Mouse (Mus musculus) embryonic facial prominence, embryonic 14.5 days (tissue): ENCODE data around the gene Crtc1. TPM values are rescaled to one million over a fixed set of nuclear protein-coding genes. Genes with fewer than 3 reads are reported as not detected.
A peak's percentile ranks its signal among the peaks of the same experiment; 100 is the strongest.

Experiments used
- ATAC-seq: fragments of 200-750 bp; cut with Nextera tagmentation; 2 replicates; pipeline ENCODE4 v1.8.0; 2017; ENCODE audit warnings: low read depth, moderate number of reproducible peaks, moderate TSS enrichment
- DNase-seq: peaks from one replicate; pipeline ENCODE4 v3.0.0-alpha.2; 2015; ENCODE audit warnings: low spot score
- H3K27ac ChIP-seq: fragments of 300-500 bp; sonication (generic); replicated peaks from 2 replicates; pipeline ENCODE4 v1.5.1; 2014; ENCODE audit warnings: low read depth, mild to moderate bottlenecking, low read length, moderate library complexity
- H3K27me3 ChIP-seq: fragments of 300-500 bp; sonication (generic); replicated peaks from 2 replicates; pipeline ENCODE4 v1.6.1; 2014; ENCODE audit warnings: low read length; ENCODE audit not compliant: control insufficient read depth, insufficient read depth
- H3K36me3 ChIP-seq: fragments of 300-500 bp; sonication (generic); 2 replicates; pipeline ENCODE4 v1.6.1; 2014; ENCODE audit warnings: low read length, mixed read lengths; ENCODE audit not compliant: control insufficient read depth, insufficient read depth
- H3K4me1 ChIP-seq: fragments of 300-500 bp; sonication (generic); 2 replicates; pipeline ENCODE4 v1.6.1; 2014; ENCODE audit warnings: antibody characterized with exemption, low read length; ENCODE audit not compliant: control insufficient read depth, insufficient read depth
- H3K4me2 ChIP-seq: fragments of 300-500 bp; sonication (generic); 2 replicates; pipeline ENCODE4 v1.6.1; 2014; ENCODE audit warnings: low read depth, mild to moderate bottlenecking, low read length, moderate library complexity, mixed read lengths
- H3K4me3 ChIP-seq: fragments of 300-500 bp; sonication (generic); 2 replicates; pipeline ENCODE4 v1.5.1; 2014; ENCODE audit warnings: low read depth, mild to moderate bottlenecking, low read length
- H3K9ac ChIP-seq: fragments of 300-500 bp; sonication (generic); 2 replicates; pipeline ENCODE4 v1.6.1; 2014; ENCODE audit warnings: low read depth, mild to moderate bottlenecking, low read length, moderate library complexity, mixed read lengths
- H3K9me3 ChIP-seq: fragments of 300-500 bp; sonication (generic); 2 replicates; pipeline ENCODE4 v1.6.1; 2016; ENCODE audit warnings: low read length; ENCODE audit not compliant: control insufficient read depth
- WGBS: fragments of 180-500 bp; shearing (Covaris S2); extraction: QIAGEN DNeasy Blood & Tissue Kit; methylation state at CpG from one replicate; pipeline ENCODE4 v1.1.7; 2014; 5-methylcytosine and 5-hydroxymethylcytosine counted together
- polyA plus RNA-seq: library from polyadenylated mRNA; unstranded; fragments of >200 nt; fragmentation: Nextera tagmentation; extraction: Ambion mirVana; gene quantifications from 2 replicates; pipeline ENCODE4 v1.2.1, GENCODE M21; 2014

The Crtc1 gene
- polyA plus RNA-seq, 1 experiment from 2014 or later: 19.3 TPM

DNA sequence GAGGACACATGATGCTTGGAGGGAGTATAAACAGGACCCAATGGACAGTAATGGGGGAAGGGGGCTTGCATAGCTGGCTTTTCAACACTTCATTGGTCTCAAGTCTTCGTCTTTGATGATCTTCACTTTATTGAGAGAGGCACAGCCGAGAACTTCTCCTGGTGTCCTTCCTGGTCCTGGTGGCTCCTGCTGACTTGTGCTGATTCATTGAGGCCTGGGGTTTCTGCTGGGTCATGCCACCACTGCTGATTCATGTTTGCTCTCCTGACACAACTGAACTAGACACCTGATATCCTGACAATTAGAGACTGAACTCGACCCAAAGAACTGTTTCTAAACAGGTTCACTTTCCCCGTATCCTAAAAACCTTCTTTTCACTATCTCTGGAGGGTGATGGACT, 3.9 kb upstream of the Crtc1 start:
- ATAC-seq: no peak
- 78% methylated on average over 4 of the region's 4 CpGs for WGBS

DNA sequence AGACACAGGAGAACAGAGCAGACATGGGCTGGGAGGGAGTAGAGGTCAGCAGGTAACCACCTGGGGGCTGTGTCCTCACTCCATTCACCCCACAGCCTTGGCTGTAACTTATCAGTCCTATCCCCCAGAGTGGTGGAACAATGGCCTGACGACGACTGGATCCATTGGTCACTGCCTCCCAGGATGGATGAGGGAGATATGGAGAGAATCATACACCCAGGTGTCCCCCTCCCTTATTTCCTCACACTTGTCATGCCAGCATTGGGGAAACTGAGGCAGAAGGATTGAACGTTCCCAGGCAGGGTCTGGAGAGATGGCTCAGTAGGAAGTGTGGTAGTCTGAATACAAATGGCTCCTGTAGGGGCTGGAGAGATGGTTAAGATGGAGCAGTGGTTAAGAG, 2.2 kb upstream of the Crtc1 start:
- no peak overlapping the region for H3K27ac ChIP-seq
- DNase-seq: no peak
- H3K9me3 ChIP-seq: no peaks in the 10 kb centered on the region
- no peak overlapping the region for H3K4me3 ChIP-seq
- ATAC-seq: no peak
- H3K4me1 ChIP-seq: peaks cover 12% of the 10 kb centered on the region
- H3K36me3 ChIP-seq: no peaks in the 10 kb centered on the region
- no peak overlapping the region for H3K9ac ChIP-seq
- no peaks in the 10 kb centered on the region for H3K27me3 ChIP-seq
- WGBS: 63% methylated on average over 3 of the region's 3 CpGs
- H3K4me2 ChIP-seq: no peak overlapping the region

More for the DNA sequence above, 3.9 kb upstream of the Crtc1 start:
- H3K4me2 ChIP-seq: no peak overlapping the region
- no peak overlapping the region for H3K27ac ChIP-seq
- H3K9ac ChIP-seq: no peak overlapping the region
- no peak for DNase-seq
- peaks cover 20% of the 10 kb centered on the region for H3K4me1 ChIP-seq
- H3K4me3 ChIP-seq: no peak overlapping the region
- H3K27me3 ChIP-seq: no peaks in the 10 kb centered on the region
- no peaks in the 10 kb centered on the region for H3K36me3 ChIP-seq
- H3K9me3 ChIP-seq: no peaks in the 10 kb centered on the region

DNA sequence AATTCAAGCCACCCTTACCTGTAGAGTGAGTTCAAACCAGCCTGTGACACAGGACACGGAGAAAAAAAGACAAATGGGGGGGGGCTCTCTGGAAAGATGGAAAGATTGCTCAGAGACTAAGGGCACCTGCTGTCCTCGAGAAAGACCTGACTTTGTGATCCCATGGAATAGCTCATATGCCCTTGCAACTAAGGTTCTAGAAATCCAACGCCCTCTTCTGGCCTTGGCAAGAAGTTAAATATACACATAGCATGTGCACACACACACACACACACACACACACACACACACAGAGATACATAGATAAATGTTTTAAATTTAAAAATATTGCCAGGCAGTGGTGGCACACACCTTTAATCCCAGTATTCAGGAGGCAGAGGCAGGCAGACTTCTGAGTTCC, 867 bp upstream of the Crtc1 start:
- no peaks in the 10 kb centered on the region for H3K9me3 ChIP-seq
- no peaks in the 10 kb centered on the region for H3K27me3 ChIP-seq
- WGBS: 52% methylated on average over 3 of the region's 3 CpGs
- peaks cover 12% of the 10 kb centered on the region for H3K4me1 ChIP-seq
- DNase-seq (no peak), ATAC-seq (no peak)
- H3K27ac ChIP-seq: no peak overlapping the region
- peak overlapping the region; percentile 69; the same call in 1 of the 2 replicates for H3K9ac ChIP-seq
- peak overlapping the region; percentile 73 for H3K4me3 ChIP-seq
- H3K36me3 ChIP-seq: 0 out of 2 replicates have a peak, but pooled peaks cover 4% of the 10 kb centered on the region
- peak overlapping the region; percentile 90 for H3K4me2 ChIP-seq

DNA sequence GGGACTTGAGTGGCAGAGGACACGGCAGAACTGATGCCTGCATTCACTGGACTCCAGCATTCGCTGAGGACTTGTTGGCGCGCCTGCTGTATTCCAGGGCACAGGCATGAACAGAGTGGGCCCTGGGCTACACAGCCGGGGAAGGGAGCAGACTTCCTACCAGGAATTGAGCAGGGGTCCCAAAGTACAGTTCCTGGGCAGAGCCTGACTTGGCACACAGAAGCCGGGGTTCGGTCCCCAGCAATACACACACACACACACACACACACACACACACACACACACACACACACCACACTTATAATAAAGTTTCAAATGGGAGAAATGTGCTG, 435 bp upstream of the Crtc1 start:
- Histone ChIP-seq H3K4me3 (peak overlapping the region; percentile 73), H3K4me2 (peak overlapping the region; percentile 90), H3K36me3 (0 out of 2 replicates have a peak, but pooled peaks cover 4% of the 10 kb centered on the region), H3K27me3 (no peaks in the 10 kb centered on the region), H3K27ac (peak overlapping the region; percentile 74; the same call in 1 of the 2 replicates), H3K4me1 (peaks cover 12% of the 10 kb centered on the region), H3K9me3 (no peaks in the 10 kb centered on the region), H3K9ac (peak overlapping the region; percentile 69)
- no peak for ATAC-seq
- DNase-seq: no peak
- 6% methylated on average over 7 of the region's 7 CpGs for WGBS

DNA sequence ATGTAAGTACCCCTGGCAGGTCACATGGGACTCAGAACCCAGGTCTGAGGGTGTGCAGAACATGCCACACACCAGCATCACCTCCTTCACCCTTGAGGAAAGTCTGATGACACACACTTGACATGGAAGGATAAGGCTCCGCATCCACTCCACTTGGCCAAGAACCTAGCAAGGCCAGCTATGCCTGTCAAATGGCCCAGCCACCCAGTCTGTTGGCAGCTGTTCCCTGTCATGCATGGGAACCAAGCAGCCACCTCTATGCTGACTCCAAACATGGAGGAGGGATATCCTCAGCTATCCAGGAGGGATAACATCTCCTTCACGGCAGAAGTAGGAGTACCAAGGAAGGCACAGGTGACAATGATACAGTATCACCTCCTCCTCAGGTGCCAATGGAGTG, 956 bp downstream of the Crtc1 start:
- H3K27me3 ChIP-seq: no peaks in the 10 kb centered on the region
- no peak for ATAC-seq
- H3K9ac ChIP-seq: no peak overlapping the region
- no peaks in the 10 kb centered on the region for H3K9me3 ChIP-seq
- WGBS: 82% methylated on average over 2 of the region's 2 CpGs
- no peak overlapping the region for H3K27ac ChIP-seq
- peak overlapping the region; percentile 73 for H3K4me3 ChIP-seq
- H3K36me3 ChIP-seq: 0 out of 2 replicates have a peak, but pooled peaks cover 4% of the 10 kb centered on the region
- H3K4me2 ChIP-seq: peak overlapping the region; percentile 90
- DNase-seq: no peak
- peaks cover 12% of the 10 kb centered on the region for H3K4me1 ChIP-seq

DNA sequence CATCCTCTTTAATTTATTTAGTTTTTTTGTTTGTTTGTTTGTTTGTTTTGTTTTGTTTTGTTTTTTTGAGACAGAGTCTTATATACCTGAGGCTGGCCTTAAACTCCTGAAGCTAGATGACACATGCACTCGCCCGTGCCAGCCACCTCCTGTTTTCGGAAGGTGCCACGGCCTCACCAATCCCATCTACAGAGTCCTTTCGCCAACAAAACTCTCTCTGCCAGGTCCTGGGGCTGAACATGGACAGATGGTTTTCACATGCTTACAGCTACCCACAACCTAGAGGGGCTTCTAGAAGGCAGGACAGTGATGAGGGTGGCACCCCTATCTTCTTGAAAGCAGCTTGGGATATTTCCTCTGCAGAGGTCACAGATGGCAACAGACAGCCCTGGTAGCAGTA, 4.2 kb downstream of the Crtc1 start:
- Histone ChIP-seq H3K27ac (no peak overlapping the region), H3K9me3 (no peaks in the 10 kb centered on the region), H3K27me3 (no peaks in the 10 kb centered on the region), H3K4me1 (peaks cover 11% of the 10 kb centered on the region), H3K4me3 (no peak overlapping the region), H3K36me3 (0 out of 2 replicates have a peak, but pooled peaks cover 4% of the 10 kb centered on the region), H3K9ac (no peak overlapping the region), H3K4me2 (no peak overlapping the region)
- DNase-seq: no peak
- no peak for ATAC-seq
- WGBS: 91% methylated on average over 5 of the region's 5 CpGs

DNA sequence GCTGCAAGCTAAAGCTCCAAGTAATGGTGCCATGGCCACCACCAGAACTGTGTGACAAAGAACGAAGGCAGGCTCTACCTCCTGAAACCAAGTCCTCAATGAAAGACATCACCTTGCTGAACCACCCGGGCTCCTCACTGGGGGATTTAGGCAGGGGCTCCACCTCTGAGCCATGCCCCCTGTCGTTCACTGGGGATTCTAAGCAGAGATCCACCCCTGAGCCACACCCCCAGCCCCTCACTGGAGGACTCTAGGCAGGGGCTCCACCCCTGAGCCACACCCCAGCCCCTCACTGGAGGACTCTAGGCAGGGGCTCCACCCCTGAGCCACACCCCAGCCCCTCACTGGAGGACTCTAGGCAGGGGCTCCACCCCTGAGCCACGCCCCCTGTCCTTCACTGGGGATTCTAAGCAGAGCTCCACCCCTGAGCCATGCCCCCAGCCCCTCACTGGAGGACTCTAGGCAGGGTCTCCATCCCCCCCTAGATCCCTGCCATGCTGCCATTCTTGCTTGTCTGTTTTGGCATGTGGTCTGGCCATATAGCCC, 6.3 kb downstream of the Crtc1 start:
- no peak for DNase-seq
- H3K27ac ChIP-seq: no peak overlapping the region
- H3K4me3 ChIP-seq: no peak overlapping the region
- H3K9me3 ChIP-seq: no peaks in the 10 kb centered on the region
- H3K9ac ChIP-seq: no peak overlapping the region
- 0 out of 2 replicates have a peak, but pooled peaks have one; percentile 38 for ATAC-seq
- no peaks in the 10 kb centered on the region for H3K4me1 ChIP-seq
- H3K27me3 ChIP-seq: no peaks in the 10 kb centered on the region
- WGBS: 51% methylated on average over 4 of the region's 4 CpGs
- 0 out of 2 replicates have a peak, but pooled peaks cover 4% of the 10 kb centered on the region for H3K36me3 ChIP-seq
- no peak overlapping the region for H3K4me2 ChIP-seq

DNA sequence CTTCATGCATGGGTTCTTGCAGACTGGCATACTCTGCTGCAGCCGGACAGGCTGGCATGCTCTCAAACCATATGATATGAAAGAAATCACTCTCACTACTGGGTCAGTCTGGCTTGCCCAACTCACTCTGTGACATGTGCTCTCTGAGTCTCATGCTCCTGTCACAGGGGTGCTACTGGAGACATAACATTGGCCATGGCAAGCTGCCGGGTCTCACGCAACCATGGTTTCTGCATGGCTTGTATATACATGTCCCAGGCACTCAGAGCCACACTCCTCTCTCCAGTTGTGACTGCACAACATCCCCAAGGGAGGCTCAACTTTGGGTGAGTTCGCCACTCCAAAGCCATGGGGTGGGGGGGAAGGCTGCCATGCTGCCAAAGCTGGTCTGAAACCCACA, 8.2 kb downstream of the Crtc1 start:
- no peak for ATAC-seq
- Histone ChIP-seq H3K4me1 (no peaks in the 10 kb centered on the region), H3K4me3 (no peak overlapping the region), H3K27me3 (no peaks in the 10 kb centered on the region), H3K27ac (no peak overlapping the region), H3K9me3 (no peaks in the 10 kb centered on the region), H3K9ac (no peak overlapping the region), H3K4me2 (no peak overlapping the region), H3K36me3 (0 out of 2 replicates have a peak, but pooled peaks cover under 1% of the 10 kb centered on the region)
- WGBS: 90% methylated on average over 4 of the region's 4 CpGs
- DNase-seq: no peak

DNA sequence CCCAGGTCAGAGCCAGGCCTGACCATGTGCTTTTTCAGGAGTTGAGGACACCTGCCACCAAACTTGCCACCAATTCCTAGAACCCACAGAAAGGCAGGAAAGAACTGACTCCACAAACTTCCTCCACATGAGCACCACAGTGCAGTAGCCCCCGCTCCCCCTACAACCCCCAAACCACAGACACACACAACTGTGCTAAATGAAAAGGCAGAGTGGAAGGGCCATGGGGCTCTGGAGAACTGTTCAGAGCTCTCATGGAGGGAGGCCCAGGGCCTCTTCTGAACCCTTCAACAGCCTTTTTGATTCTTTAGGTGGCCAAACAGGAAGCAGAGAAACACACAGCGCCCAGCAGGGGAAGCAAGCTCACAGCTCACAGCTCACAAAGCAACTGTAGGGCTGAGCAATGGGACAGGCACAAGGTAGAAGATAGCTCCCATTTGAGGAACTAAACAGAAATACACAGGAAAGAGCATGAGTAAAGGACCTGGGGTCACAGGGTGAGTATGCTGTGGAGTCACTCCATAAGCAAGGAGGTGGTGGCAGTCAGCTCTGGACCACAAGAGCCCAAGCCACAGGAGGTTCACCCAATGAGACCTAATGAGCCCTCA, 13.0 kb downstream of the Crtc1 start:
- H3K9ac ChIP-seq: no peak overlapping the region; the same call in 1 of the 2 replicates
- no peaks in the 10 kb centered on the region for H3K4me1 ChIP-seq
- H3K36me3 ChIP-seq: no peaks in the 10 kb centered on the region
- no peak overlapping the region for H3K4me3 ChIP-seq
- DNase-seq: no peak
- H3K27ac ChIP-seq: no peak overlapping the region
- ATAC-seq: no peak
- H3K9me3 ChIP-seq: no peaks in the 10 kb centered on the region
- H3K4me2 ChIP-seq: no peak overlapping the region
- WGBS: 88% methylated on average over 2 of the region's 2 CpGs
- H3K27me3 ChIP-seq: no peaks in the 10 kb centered on the region
